Mouse (Mus musculus): ENCODE measurements around the gene Ust. TPM values are rescaled to one million over a fixed set of nuclear protein-coding genes. Genes with fewer than 3 reads are reported as not detected.

Ust gene
- polyA plus RNA-seq, 1 experiment from 2014 or later, result 5.7 TPM

GRCm38 (mm10) chr10:8197661-8198060, 321.0 kb downstream of the Ust start:
- H3K4me1 ChIP-seq (replicated peaks), result 0 out of 2 replicates have a peak, but pooled peaks cover 8% of the 10 kb centered on the region
- no peak for ATAC-seq (ENCODE audit: insufficient number of reproducible peaks, insufficient read depth, low FRiP score, low TSS enrichment, low read depth)
- H3K36me3 ChIP-seq, result no peaks in the 10 kb centered on the region
- H3K4me3 ChIP-seq (replicated peaks), result no peak overlapping the region
- H3K4me2 ChIP-seq, result no peak overlapping the region
- WGBS, result 57% methylated on average over 2 of the region's 2 CpGs
- H3K27me3 ChIP-seq, result no peaks in the 10 kb centered on the region
- no peaks in the 10 kb centered on the region for H3K9me3 ChIP-seq
- no peak overlapping the region for H3K9ac ChIP-seq (replicated peaks)
- no peak overlapping the region for H3K27ac ChIP-seq

- H3K9me3 ChIP-seq, result no peaks in the 10 kb centered on the region
- WGBS, result 11% methylated on average over 2 of the region's 2 CpGs
- no peak overlapping the region for H3K9ac ChIP-seq (replicated peaks)
- no peak overlapping the region for H3K27ac ChIP-seq
- no peaks in the 10 kb centered on the region for H3K36me3 ChIP-seq
- no peak overlapping the region for H3K4me2 ChIP-seq
- H3K27me3 ChIP-seq, result no peaks in the 10 kb centered on the region
- H3K4me3 ChIP-seq (replicated peaks), result no peak overlapping the region
- 0 out of 2 replicates have a peak, but pooled peaks cover 8% of the 10 kb centered on the region for H3K4me1 ChIP-seq (replicated peaks)
- peak; percentile 83 for ATAC-seq (ENCODE audit: insufficient number of reproducible peaks, insufficient read depth, low FRiP score, low TSS enrichment, low read depth)
These were observed 322.3 kb downstream of the Ust start for GRCm38 (mm10) chr10:8196300-8196699.

DNA sequence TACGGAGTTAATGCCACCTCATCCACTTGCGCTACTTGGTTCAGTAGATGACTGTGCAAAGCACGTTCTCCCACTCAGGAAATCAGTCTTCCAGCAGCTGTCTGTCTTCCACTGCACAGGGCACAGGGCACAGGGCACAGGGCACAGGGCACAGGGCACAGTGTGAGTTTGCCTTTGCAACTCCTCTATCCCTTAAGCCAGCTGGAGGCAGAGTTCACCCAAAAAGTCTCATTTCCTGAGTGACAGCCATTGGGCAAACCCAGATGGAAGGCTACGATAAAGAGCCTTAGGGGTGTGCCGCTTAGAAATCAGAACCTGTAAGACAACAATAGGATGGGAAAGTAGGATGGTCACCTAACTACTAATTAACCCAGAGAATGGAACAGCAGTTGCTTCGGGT, 322.9 kb downstream of the Ust start:
- Histone ChIP-seq H3K9ac (replicated peaks) (no peak overlapping the region), H3K27ac (no peak overlapping the region), H3K4me3 (replicated peaks) (no peak overlapping the region), H3K4me1 (replicated peaks) (0 out of 2 replicates have a peak, but pooled peaks cover 8% of the 10 kb centered on the region), H3K4me2 (no peak overlapping the region), H3K36me3 (no peaks in the 10 kb centered on the region), H3K27me3 (no peaks in the 10 kb centered on the region), H3K9me3 (no peaks in the 10 kb centered on the region)
- 74% methylated on average over 6 of the region's 6 CpGs for WGBS
- no peak for ATAC-seq (ENCODE audit: insufficient number of reproducible peaks, insufficient read depth, low FRiP score, low TSS enrichment, low read depth)

DNA sequence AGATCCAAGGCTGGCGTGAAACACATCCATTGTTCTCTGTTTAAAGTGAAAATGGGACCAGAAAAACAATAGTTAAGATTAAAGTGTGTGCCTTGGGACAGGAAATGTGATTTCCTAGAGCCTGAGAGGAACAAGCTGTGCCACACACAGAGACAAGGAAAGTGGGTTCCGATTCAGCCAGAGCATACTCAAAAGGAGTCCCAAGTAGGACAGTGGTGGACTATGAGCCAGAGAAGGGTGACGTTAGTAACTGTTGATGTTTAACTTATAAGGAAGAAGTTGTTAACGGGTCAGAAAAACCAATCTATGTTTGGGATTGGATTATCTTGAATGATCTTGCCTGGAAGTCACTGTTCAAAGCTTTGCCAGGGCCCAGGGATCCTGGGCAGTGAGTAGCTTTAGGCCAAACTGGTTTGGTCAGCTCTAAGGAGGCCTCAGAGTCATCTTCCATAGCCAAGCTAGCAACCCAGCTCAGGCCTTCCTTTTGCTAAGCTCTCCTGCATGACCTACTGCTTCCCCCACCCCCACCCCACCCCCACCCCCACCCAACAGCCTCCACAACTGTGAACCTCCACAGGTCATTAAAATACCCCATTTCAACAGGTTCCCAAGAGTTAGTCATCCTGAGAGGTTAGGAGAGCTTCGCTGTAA, 329.2 kb downstream of the Ust start:
- 83% methylated on average over 5 of the region's 5 CpGs for WGBS
- Histone ChIP-seq H3K9me3 (no peaks in the 10 kb centered on the region), H3K4me1 (replicated peaks) (peaks cover 19% of the 10 kb centered on the region), H3K9ac (replicated peaks) (no peak overlapping the region), H3K4me2 (no peak overlapping the region), H3K36me3 (no peaks in the 10 kb centered on the region), H3K27me3 (no peaks in the 10 kb centered on the region), H3K4me3 (replicated peaks) (no peak overlapping the region), H3K27ac (no peak overlapping the region)
- no peak for ATAC-seq (ENCODE audit: insufficient number of reproducible peaks, insufficient read depth, low FRiP score, low TSS enrichment, low read depth)

GRCm38 (mm10) chr10:8185586-8185985, 333.0 kb downstream of the Ust start:
- no peaks in the 10 kb centered on the region for H3K9me3 ChIP-seq
- no peaks in the 10 kb centered on the region for H3K36me3 ChIP-seq
- no peak overlapping the region for H3K4me3 ChIP-seq (replicated peaks)
- H3K27me3 ChIP-seq, result no peaks in the 10 kb centered on the region
- no peak overlapping the region for H3K9ac ChIP-seq (replicated peaks)
- no peak overlapping the region for H3K4me2 ChIP-seq
- H3K27ac ChIP-seq, result no peak overlapping the region
- H3K4me1 ChIP-seq (replicated peaks), result peaks cover 23% of the 10 kb centered on the region
- no peak for ATAC-seq (ENCODE audit: insufficient number of reproducible peaks, insufficient read depth, low FRiP score, low TSS enrichment, low read depth)
- 66% methylated on average over 4 of the region's 4 CpGs for WGBS

- ATAC-seq (ENCODE audit: insufficient number of reproducible peaks, insufficient read depth, low FRiP score, low TSS enrichment, low read depth), result no peak
- H3K4me1 ChIP-seq (replicated peaks), result peaks cover 23% of the 10 kb centered on the region
- H3K9me3 ChIP-seq, result no peaks in the 10 kb centered on the region
- H3K27me3 ChIP-seq, result no peaks in the 10 kb centered on the region
- 69% methylated on average over 9 of the region's 9 CpGs for WGBS
- no peaks in the 10 kb centered on the region for H3K36me3 ChIP-seq
- H3K27ac ChIP-seq, result no peak overlapping the region
- H3K9ac ChIP-seq (replicated peaks), result no peak overlapping the region
- H3K4me3 ChIP-seq (replicated peaks), result no peak overlapping the region
- H3K4me2 ChIP-seq, result no peak overlapping the region
These were observed 333.9 kb downstream of the Ust start for GRCm38 (mm10) chr10:8184711-8185110.

- Histone ChIP-seq H3K9me3 (no peaks in the 10 kb centered on the region), H3K9ac (replicated peaks) (no peak overlapping the region), H3K4me2 (no peak overlapping the region), H3K4me1 (replicated peaks) (peaks cover 22% of the 10 kb centered on the region), H3K27me3 (no peaks in the 10 kb centered on the region), H3K27ac (no peak overlapping the region), H3K36me3 (no peaks in the 10 kb centered on the region), H3K4me3 (replicated peaks) (no peak overlapping the region)
- no peak for ATAC-seq (ENCODE audit: insufficient number of reproducible peaks, insufficient read depth, low FRiP score, low TSS enrichment, low read depth)
- 74% methylated on average over 7 of the region's 7 CpGs for WGBS
These were observed 335.5 kb downstream of the Ust start for GRCm38 (mm10) chr10:8183171-8183570.

DNA sequence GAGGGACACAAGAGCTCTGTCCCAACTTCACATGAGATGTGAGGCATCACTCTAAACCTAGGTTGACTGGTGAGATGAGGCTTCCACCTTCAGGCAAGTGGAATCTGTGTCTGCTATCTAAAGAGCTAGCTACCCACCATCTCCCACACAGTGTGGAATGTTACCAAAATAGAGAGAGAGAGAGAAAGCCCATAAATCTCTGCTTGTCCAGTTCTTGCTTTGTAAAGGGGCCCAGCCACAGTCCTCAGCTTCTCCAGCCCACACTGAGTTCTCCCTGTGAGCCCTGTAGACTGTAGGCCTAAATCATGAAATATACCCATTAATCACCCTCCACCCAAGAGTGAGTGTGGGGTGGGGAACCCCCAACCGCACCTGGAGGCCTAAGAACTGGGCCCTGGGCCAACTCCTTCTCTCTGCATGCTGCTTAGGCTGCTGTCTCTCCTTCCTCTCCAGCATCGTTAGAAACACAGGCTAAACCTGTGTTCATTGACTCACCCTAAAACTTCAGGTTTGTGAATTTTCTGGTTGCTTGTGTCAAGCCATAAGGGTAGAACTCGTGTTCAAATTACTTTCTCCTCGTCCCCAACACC, 336.9 kb downstream of the Ust start:
- H3K4me1 ChIP-seq (replicated peaks), result peaks cover 21% of the 10 kb centered on the region
- no peak for ATAC-seq (ENCODE audit: insufficient number of reproducible peaks, insufficient read depth, low FRiP score, low TSS enrichment, low read depth)

DNA sequence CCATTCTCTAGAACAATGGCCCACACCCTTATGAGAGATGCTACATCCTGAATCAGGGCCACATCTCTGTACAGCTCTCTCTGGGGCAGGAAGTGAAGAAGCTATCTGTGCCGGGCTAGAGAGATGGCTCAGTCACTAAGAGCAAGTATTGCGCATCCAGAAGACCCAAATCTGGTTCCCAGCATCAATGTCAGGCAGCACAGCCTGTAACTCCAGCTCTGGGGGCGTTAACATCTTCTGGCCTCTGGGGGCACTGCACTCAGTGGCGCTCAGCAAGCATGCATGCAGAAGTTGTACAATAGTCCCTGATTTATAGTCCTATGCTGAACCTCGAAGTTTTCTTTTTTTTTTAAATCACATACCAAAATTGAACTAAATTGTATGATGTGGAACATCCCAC, 341.0 kb downstream of the Ust start:
- H3K9me3 ChIP-seq, result no peaks in the 10 kb centered on the region
- ATAC-seq (ENCODE audit: insufficient number of reproducible peaks, insufficient read depth, low FRiP score, low TSS enrichment, low read depth), result no peak
- WGBS, result 82% methylated on average over 5 of the region's 5 CpGs
- no peak overlapping the region for H3K27ac ChIP-seq
- H3K4me2 ChIP-seq, result no peak overlapping the region
- peaks cover 31% of the 10 kb centered on the region for H3K4me1 ChIP-seq (replicated peaks)
- no peaks in the 10 kb centered on the region for H3K27me3 ChIP-seq
- H3K9ac ChIP-seq (replicated peaks), result no peak overlapping the region
- H3K4me3 ChIP-seq (replicated peaks), result no peak overlapping the region
- no peaks in the 10 kb centered on the region for H3K36me3 ChIP-seq

More for the DNA sequence above, 336.9 kb downstream of the Ust start:
- Histone ChIP-seq H3K36me3 (no peaks in the 10 kb centered on the region), H3K27ac (no peak overlapping the region), H3K4me2 (no peak overlapping the region), H3K9ac (replicated peaks) (no peak overlapping the region), H3K9me3 (no peaks in the 10 kb centered on the region), H3K4me3 (replicated peaks) (no peak overlapping the region), H3K27me3 (no peaks in the 10 kb centered on the region)
- 62% methylated on average over 4 of the region's 4 CpGs for WGBS

GRCm38 (mm10) chr10:8176351-8177053, 342.1 kb downstream of the Ust start:
- no peak for ATAC-seq (ENCODE audit: insufficient number of reproducible peaks, insufficient read depth, low FRiP score, low TSS enrichment, low read depth)
- Histone ChIP-seq H3K36me3 (no peaks in the 10 kb centered on the region), H3K9ac (replicated peaks) (no peak overlapping the region; the same call in 1 of the 2 replicates)

DNA sequence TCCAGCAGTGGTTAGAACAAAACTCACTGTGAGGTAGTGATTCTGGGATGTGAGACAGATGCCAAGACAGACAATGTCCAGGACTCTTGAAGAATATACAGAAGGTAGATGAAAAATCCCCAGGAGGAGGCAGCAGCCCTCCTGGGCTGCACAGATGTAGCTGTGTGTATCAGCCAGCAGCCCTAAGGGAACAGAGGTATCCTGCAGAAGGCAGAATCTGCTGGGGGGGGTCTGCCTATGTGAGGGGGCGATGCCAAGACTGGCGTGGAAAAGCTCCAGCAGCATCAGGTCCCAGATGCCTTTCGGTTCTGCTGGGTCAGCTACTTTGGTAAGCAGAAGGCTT, 342.6 kb downstream of the Ust start:
- Histone ChIP-seq H3K27me3 (no peaks in the 10 kb centered on the region), H3K9me3 (no peaks in the 10 kb centered on the region), H3K27ac (peak overlapping the region; percentile 59; the same call in 1 of the 2 replicates), H3K36me3 (no peaks in the 10 kb centered on the region), H3K4me1 (replicated peaks) (peaks cover 27% of the 10 kb centered on the region), H3K4me2 (no peak overlapping the region), H3K4me3 (replicated peaks) (no peak overlapping the region), H3K9ac (replicated peaks) (no peak overlapping the region; the same call in 1 of the 2 replicates)
- ATAC-seq (ENCODE audit: insufficient number of reproducible peaks, insufficient read depth, low FRiP score, low TSS enrichment, low read depth), result no peak
- WGBS, result 90% methylated on average over 3 of the region's 3 CpGs

More at GRCm38 (mm10) chr10:8176351-8177053, 342.1 kb downstream of the Ust start:
- Histone ChIP-seq H3K4me1 (replicated peaks) (peaks cover 27% of the 10 kb centered on the region), H3K27me3 (no peaks in the 10 kb centered on the region), H3K4me2 (no peak overlapping the region), H3K9me3 (no peaks in the 10 kb centered on the region), H3K27ac (peak overlapping the region; percentile 59), H3K4me3 (replicated peaks) (no peak overlapping the region)
- WGBS, result 73% methylated on average over 13 of the region's 13 CpGs
